Mouse (Mus musculus): Measurements from ENCODE around the gene Ptov1. TPM values are rescaled to one million over a fixed set of nuclear protein-coding genes. Genes with fewer than 3 reads are reported as not detected.
A peak's percentile ranks its signal among the peaks of the same experiment; 100 is the strongest.
"Not testable (repeated sequence)": the region's sequence is repeated elsewhere in the genome, so short reads cannot be mapped to it uniquely, and the experiment has no call there.

Ptov1 gene
- total RNA-seq, 2 experiments from 2014 or later = 232 to 253 TPM

DNA sequence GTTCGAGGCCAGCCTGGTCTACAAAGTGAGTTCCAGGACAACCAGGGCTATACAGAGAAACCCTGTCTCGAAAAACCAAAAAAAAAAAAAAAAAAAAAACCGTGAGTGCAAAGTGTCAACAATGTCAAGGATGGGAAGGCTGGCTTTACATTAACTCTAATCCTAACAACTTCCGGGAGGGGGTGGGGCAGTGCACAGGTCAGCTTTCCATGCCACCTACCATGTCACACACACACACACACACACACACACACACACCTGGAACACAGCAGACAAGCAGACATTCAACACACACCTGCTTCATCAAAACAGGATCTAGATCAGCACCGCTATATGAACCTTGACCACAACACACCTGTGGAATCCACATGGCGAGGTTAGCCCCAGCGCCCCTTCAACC lies 20.6 kb upstream of the Ptov1 start:
- no peak for DNase-seq (ENCODE audit: low spot score in 2 of 2)

DNA sequence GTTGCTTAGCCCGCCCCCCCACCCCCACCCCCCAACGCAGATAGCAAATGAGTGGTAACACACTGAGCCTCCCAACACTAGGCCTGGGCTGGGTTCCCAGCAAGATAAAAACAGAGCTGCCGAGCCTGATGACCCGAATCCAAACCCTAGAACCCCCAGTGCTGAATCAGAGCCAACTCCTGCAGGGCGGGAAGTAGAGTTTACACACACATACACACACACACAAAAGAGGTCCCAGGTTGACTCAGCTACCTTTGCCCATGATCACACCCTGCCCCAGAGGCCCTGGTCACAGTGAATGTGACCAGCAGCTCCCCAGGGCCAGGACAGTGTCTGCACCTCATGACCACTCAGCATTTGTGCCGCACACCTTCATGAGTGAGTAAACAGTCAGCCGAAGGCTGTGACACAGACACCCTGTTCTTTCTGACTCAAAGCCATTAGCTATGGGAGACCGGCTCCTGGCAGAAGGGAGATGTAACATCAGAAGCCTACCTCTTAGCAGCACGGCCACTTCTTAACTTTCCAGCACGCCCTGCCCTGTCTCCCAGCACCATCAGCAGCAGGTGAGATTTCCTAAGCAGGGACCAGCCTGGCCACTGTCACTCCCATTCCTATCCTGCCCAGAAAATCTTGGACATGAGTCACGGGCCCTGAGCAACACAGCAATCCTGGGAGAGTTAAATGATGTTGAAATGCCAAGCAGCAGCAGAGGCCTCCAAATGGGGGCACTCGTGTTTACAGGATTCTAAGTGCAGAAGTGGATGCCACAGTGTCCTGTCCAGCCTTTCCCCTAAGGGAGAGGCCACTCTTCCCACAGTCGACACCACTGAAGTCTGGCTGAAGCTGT lies 18.9 kb upstream of the Ptov1 start:
- no peak for DNase-seq (ENCODE audit: low spot score in 2 of 2)

- DNase-seq (ENCODE audit: low spot score in 2 of 2) = no peak
These were observed 17.4 kb upstream of the Ptov1 start for GRCm38 (mm10) chr7:44886964-44887363.

DNA sequence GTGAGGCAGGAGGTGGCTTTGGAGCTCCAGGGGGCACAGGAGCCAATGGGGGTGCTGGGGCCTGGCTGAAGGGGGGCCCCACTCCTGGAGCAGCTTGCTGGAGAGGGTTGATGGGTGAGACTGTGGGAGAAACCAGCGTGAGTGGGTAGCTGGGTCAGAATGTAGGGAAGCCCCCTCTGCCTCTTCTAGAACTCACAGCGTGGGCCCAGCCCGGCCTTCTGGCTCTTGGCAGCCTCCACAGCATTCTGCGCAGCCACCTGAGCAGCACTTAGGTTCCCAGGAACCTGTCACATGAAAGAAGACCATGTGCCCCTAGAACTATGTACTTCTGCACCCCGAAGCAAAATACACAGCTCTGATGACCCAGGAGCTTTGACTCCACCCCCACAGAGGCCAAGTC lies 15.0 kb upstream of the Ptov1 start:
- no peak for DNase-seq (ENCODE audit: low spot score in 2 of 2)

- DNase-seq (ENCODE audit: low spot score in 2 of 2) = no peak
These were observed 13.4 kb upstream of the Ptov1 start for GRCm38 (mm10) chr7:44883036-44883435.

DNA sequence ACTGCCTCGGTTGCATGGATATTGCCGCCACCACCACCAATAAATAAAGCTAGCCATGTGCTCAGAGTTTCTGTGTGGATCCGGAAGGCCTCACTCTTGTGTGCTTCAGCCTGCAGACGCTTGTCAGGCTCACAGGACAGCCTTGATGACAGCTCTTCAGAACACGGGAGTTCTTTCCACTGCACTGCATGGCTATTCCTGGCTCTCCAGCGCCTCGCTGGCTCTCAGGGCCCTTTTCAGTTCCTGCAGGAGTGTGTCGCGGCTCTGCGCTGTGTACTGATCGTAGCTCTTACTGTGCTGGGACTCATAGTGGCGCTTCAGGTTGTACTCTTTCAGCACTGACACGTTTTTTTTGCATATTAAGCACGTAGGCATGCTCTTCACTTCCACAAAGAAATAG lies 8.2 kb upstream of the Ptov1 start:
- DNase-seq (ENCODE audit: low spot score in 2 of 2) = no peak

DNA sequence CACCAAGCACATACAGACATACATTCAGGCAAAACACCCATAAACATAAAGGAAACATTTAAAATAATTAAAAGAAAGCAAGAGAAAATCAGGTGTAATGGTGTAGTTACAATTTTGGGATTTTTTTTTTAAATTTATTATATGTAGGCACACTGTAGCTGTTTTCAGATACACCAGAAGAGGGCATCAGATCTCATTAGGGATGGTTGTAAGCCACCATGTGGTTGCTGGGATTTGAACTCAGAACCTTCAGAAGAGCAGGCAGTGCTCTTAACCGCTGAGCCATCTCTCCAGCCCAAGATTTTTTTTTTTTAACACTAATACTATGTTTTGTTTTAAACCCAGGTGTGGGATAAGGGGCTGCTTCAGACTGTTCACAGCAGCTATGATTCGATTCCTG lies 2.2 kb upstream of the Ptov1 start:
- not testable (repeated sequence) for DNase-seq (ENCODE audit: low spot score in 2 of 2)

GRCm38 (mm10) chr7:44871181-44871580 lies 1.6 kb upstream of the Ptov1 start:
- no peak for DNase-seq (ENCODE audit: low spot score in 2 of 2)

DNA sequence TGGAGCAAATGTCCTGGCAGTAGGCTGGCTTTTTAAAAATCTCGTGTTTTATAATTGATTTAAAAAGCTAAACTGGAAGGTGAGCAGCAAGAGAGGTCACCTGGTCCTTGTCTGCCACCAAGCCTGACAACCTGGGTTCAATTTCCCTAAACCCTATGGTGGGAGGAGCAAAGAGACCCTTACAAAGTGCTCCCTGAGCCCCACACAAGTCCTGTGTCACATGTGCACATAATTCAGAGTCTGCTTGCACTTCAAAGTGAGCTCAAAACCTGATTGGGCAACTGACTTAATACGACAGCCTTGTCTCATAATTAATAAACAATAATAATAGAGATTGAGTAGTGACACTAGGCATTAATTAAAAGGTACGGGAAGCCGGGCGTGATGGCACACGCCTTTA lies 1.0 kb upstream of the Ptov1 start:
- no peak for DNase-seq (ENCODE audit: low spot score in 2 of 2)

DNA sequence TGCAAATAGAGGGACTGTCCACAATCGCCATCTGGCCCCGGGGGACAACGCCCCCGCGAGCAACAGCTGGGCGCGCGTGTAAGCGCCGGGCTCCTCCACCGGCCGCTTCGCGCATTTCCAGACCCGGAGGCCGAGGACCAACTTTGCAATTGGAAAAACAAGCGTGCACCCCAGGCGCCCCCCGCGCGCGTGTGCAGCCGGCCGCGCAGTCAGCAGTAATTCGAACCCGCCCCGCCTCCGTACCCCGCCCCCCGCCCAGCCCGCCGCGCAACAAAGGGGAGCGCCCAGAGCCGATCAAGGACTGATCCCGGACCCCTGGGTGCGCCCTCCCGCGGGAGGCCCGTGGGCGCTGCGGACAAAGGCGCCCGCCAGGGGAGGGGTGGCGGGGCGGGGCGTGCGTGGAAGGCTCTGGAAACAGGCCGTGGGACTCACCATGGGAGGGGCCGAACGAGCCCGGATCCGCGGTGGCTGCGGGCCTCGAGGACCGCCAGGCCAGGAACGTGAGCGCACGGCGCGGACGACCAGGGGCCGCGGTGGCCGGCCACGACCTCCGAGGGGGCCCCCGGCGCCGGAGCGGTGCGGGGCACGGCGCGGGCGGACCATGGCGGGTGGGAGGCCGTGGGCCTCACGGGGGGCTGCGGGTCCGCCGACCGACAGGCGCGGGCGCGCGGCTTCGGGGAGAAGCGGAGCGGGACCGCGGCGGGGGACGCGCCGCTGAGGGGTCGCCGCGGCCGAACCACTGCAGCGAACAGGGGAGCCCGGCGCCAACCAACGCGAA lies 480 bp downstream of the Ptov1 start:
- DNase-seq (ENCODE audit: low spot score in 2 of 2) = peak; percentile 69 to 76

DNA sequence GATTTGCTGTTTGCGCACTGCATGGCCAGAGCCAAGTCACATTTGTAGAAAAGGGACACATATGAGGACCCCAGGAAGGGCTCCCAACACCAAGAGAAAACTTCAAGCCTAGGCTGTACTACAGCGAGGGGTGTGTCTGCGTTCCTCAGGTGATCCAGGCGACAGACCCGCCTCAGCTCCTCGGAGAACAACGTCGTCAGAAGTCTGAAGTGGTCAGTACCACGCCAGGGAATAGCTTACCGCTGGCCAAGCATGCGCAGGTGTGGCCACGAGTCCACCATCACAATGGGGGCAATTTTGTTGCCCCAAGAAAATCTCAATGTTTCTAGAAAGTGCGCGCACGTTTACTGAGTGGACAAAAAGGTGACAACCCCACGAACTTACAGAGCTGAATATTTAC lies 1.1 kb downstream of the Ptov1 start:
- DNase-seq (ENCODE audit: low spot score in 2 of 2) = no peak

- no peak for DNase-seq (ENCODE audit: low spot score in 2 of 2)
These were observed 1.8 kb downstream of the Ptov1 start for GRCm38 (mm10) chr7:44867802-44868201.

- DNase-seq (ENCODE audit: low spot score in 2 of 2) = no peak
These were observed 2.4 kb downstream of the Ptov1 start for GRCm38 (mm10) chr7:44867010-44867702.

- peak; percentile 57 to 65 for DNase-seq (ENCODE audit: low spot score in 2 of 2)
These were observed 3.1 kb downstream of the Ptov1 start for GRCm38 (mm10) chr7:44866276-44867009.

DNA sequence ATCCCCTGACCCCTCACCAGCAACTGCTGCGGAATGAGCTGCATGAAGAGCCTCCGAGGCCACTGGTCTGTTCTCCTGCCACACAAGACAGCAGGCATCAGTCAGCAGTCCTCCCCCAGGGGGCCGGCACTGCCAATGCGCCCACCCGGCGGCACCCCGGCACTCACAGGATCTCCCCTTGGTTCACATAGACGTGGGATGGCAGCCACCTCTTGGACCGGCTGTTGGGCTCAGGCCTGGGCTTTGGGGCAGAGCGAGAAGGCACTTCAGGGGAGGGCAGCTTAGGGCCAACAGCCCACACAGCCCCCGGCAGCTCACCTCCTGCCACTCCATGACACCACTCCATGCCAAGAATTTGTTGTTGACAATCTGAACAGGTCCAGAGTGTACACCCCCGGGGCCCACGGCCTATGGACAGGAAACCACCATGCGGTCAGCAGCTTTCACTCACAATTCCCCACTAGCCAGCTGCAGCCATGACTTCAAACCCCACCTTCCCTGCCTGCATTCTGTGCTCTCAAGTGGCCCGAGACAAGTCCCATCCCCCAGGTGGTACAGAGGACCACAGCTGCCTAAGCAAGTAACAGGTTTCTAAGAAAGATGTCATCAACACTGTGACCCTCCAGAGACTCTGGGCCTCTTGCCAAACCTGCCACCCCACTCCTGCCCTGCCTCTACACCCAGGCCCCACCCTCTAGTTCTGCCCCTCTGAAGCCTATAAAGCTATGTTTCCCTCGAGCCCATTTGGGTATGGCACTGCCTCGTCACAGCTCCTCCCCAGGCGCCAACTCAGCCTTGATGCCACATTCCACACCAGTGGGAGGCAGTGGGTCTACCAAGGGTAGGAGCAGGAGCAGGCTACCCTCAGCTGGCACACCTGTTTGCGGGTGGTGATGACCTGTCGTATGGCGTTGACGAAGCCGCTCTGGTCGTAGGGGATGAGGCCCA lies 4.7 kb downstream of the Ptov1 start:
- no peak for DNase-seq (ENCODE audit: low spot score in 2 of 2)

GRCm38 (mm10) chr7:44863982-44864494 lies 5.5 kb downstream of the Ptov1 start:
- DNase-seq (ENCODE audit: low spot score in 2 of 2) = no peak

DNA sequence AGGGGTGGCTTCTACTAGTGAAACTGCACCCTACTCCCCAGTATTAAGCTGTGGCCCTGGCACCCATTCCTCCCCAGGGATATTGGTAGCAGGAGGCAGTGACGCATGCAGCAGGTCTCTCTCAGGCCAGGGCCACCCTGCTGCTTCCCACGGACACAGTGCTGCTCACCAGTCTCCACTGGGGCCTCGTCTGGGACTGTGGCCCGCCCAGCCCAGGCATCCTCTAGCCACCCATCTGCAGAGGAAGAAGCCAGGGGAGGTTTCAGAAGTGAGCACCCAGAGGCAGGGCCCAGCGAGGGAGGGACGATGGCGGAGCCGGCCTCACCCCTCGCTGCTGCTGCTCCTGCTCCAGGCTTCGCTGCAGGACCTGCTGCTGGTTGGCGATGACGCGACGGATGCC lies 6.4 kb downstream of the Ptov1 start:
- no peak for DNase-seq (ENCODE audit: low spot score in 2 of 2)

DNA sequence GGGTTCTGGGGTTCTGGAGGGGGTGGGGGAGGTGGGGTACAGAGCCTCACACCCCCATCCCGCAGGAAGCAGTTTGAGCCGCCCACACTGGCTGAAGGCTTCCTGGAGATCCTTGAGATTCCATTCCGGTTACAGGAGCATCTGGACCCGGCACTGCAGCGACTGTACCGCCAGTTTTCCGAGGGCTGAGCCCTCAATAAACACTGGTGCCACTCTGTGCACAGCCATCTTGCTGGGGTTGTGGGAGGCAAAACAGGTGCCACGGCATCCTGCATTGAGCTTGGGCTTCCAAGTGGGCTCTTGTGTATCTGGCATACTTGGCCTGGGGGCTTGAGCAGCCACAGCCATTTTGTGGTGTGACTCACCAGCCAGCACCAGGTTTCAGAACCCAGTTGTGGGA lies 7.2 kb downstream of the Ptov1 start:
- DNase-seq (ENCODE audit: low spot score in 2 of 2) = no peak

DNA sequence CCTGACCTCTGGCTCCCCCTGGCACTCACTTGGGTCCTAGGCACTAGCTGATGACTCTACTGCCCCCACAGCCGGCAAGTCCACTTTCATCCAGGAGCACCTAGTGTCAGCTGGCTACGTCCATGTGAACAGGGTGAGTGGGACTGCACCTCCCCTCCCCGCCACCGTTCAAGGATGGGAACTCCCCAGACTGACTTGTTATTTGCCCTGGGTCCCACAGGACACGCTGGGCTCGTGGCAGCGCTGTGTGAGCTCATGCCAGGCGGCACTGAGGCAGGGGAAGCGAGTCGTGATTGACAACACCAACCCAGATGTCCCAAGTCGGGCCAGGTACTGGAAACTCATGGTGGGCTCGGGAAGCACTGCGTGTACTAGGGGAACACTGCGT lies 8.2 kb downstream of the Ptov1 start:
- DNase-seq (ENCODE audit: low spot score in 2 of 2) = no peak
